Mouse (Mus musculus): ENCODE data around the gene Ap5b1.

The Ap5b1 gene

GRCm38 (mm10) chr19:5568470-5569140 lies 780 bp downstream of the Ap5b1 start:
- DNase-seq, result peak; percentile 88

GRCm38 (mm10) chr19:5569521-5569920 lies 1.7 kb downstream of the Ap5b1 start:
- DNase-seq, result no peak

- DNase-seq, result no peak
Observed at GRCm38 (mm10) chr19:5570353-5571246, 2.8 kb downstream of the Ap5b1 start.

GRCm38 (mm10) chr19:5571831-5572230 lies 4.0 kb downstream of the Ap5b1 start:
- DNase-seq, result peak; percentile 35

GRCm38 (mm10) chr19:5572331-5573125 lies 4.7 kb downstream of the Ap5b1 start:
- DNase-seq, result peak; percentile 19

GRCm38 (mm10) chr19:5575336-5575735 lies 7.5 kb downstream of the Ap5b1 start:
- DNase-seq, result no peak

GRCm38 (mm10) chr19:5579971-5580370 lies 12.1 kb downstream of the Ap5b1 start:
- DNase-seq, result no peak

- DNase-seq, result no peak
Observed at GRCm38 (mm10) chr19:5580776-5581175, 13.0 kb downstream of the Ap5b1 start.

GRCm38 (mm10) chr19:5581995-5582394 lies 14.2 kb downstream of the Ap5b1 start:
- DNase-seq, result no peak

GRCm38 (mm10) chr19:5589159-5589558 lies 21.3 kb downstream of the Ap5b1 start:
- no peak for DNase-seq

GRCm38 (mm10) chr19:5591888-5592287 lies 24.1 kb downstream of the Ap5b1 start:
- no peak for DNase-seq

GRCm38 (mm10) chr19:5599224-5599623 lies 31.4 kb downstream of the Ap5b1 start:
- DNase-seq, result no peak

GRCm38 (mm10) chr19:5601752-5602541 lies 34.1 kb downstream of the Ap5b1 start, which contains the start of gene Rnaseh2c:
Gene Rnaseh2c (plus strand): TSS chr19:5601873.
- peak; percentile 85 for DNase-seq

GRCm38 (mm10) chr19:5603664-5604063 lies 35.8 kb downstream of the Ap5b1 start:
- DNase-seq, result no peak

GRCm38 (mm10) chr19:5605126-5605525 lies 37.3 kb downstream of the Ap5b1 start:
- no peak for DNase-seq

- DNase-seq, result no peak
Observed at GRCm38 (mm10) chr19:5606196-5606595, 38.4 kb downstream of the Ap5b1 start.

GRCm38 (mm10) chr19:5607705-5608410 lies 40.0 kb downstream of the Ap5b1 start:
- DNase-seq, result no peak

GRCm38 (mm10) chr19:5608707-5609106 lies 40.9 kb downstream of the Ap5b1 start:
- DNase-seq, result no peak

- DNase-seq, result no peak
Observed at GRCm38 (mm10) chr19:5609171-5609546, 41.3 kb downstream of the Ap5b1 start.

- DNase-seq, result peak; percentile 92
Observed at GRCm38 (mm10) chr19:5609547-5610404, 42.0 kb downstream of the Ap5b1 start, which contains the start of gene Kat5. Gene Kat5 (minus strand): TSS chr19:5610237.

GRCm38 (mm10) chr19:5611973-5612372 lies 44.1 kb downstream of the Ap5b1 start:
- DNase-seq, result no peak
